In the genomic region with DNA sequence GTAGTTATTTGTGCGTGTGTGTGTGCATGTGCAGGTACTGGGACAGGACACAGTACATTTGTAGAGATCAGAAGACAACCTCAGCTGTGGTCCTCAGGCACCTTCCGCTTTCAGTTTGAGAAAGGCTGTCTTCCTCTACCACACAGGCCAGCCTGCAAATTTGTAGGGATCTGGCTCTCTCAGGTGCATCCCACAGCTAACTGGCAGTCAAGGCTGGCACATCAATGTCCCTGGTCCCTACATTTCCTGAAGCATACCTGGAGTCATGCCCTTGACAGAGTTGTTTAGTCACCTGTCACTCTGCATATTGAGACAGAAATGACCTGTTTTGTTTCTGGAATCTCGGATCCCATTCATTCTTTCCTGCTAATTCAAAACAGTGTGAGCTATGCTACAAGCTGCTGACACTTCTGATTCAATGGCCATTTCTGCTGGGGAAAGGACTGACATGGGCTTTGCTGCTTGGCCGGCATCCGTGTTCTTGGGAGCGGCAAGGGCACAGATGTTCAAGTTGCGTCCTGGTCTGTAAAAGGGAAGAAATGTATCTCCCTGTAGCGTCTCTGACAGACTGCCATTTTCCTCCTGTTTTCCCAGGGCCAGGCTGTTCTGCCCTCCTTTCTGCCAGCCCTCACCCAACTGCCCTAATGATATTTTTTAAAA, we compare ENCODE assay signal across 25 mouse cellular contexts. TPM values are rescaled to one million over a fixed set of nuclear protein-coding genes. Genes with fewer than 3 reads are reported as not detected.
DNase-seq lines count a peak whose midpoint lies in the region; ATAC-seq and TF ChIP-seq lines count a peak whose summit lies in the region.
"Had no signal": no experiment of that assay in that cellular context is flagged by ENCODE, and none has a peak within 500 bp of the region (broad histone marks: within the 10 kb centered on the region; RNA-seq: fewer than 3 reads in every experiment).

No protein-coding gene starts in this region.

- H3K9ac ChIP-seq in forebrain, embryonic 14.5 days (ENCODE audit: low read length): no peak overlapping the region
- no peak overlapping the region for H3K9ac ChIP-seq in midbrain, embryonic 13.5 days (replicated peaks)
- H3K9ac ChIP-seq in midbrain, embryonic 11.5 days (ENCODE audit: low read length): no peak overlapping the region
- H3K9ac ChIP-seq in hindbrain, postnatal 0 days (replicated peaks; ENCODE audit: low read length): no peak overlapping the region
- H3K9ac ChIP-seq in neural tube, embryonic 15.5 days (replicated peaks): no peak overlapping the region
- H3K9ac ChIP-seq: embryonic facial prominence, embryonic 12.5 days; heart, embryonic 13.5 days; intestine, embryonic 15.5 days; lung, embryonic 15.5 days; neural tube, embryonic 12.5 days had no signal

- H3K36me3 ChIP-seq in forebrain, embryonic 14.5 days (ENCODE audit: control insufficient read depth, insufficient read depth, low read length): peaks cover 10% of the 10 kb centered on the region; the same call in 1 of the 2 replicates
- H3K36me3 ChIP-seq in forebrain, embryonic 10.5 days (replicated peaks): peaks cover 29% of the 10 kb centered on the region
- H3K36me3 ChIP-seq in midbrain, embryonic 13.5 days: peaks cover 7% of the 10 kb centered on the region; the same call in 1 of the 2 replicates
- no peaks in the 10 kb centered on the region for H3K36me3 ChIP-seq in midbrain, embryonic 11.5 days (ENCODE audit: control insufficient read depth, insufficient read depth, low read length)
- no peaks in the 10 kb centered on the region for H3K36me3 ChIP-seq in hindbrain, postnatal 0 days (ENCODE audit: insufficient read depth, low read length)
- H3K36me3 ChIP-seq in neural tube, embryonic 15.5 days: no peaks in the 10 kb centered on the region

- WGBS in forebrain, embryonic 14.5 days: 60% methylated on average over 8 of the region's 8 CpGs
- 95% methylated on average over 8 of the region's 8 CpGs for WGBS in forebrain, embryonic 10.5 days
- 80% methylated on average over 8 of the region's 8 CpGs for WGBS in midbrain, embryonic 13.5 days
- WGBS in midbrain, embryonic 11.5 days: 92% methylated on average over 8 of the region's 8 CpGs
- 54% methylated on average over 8 of the region's 8 CpGs for WGBS in hindbrain, postnatal 0 days
- 68% methylated on average over 8 of the region's 8 CpGs for WGBS in neural tube, embryonic 15.5 days

- H3K27ac ChIP-seq in forebrain, embryonic 14.5 days (ENCODE audit: low read depth, low read length): no peak overlapping the region
- H3K27ac ChIP-seq in forebrain, embryonic 10.5 days: no peak overlapping the region
- peak overlapping the region; percentile 35 for H3K27ac ChIP-seq in midbrain, embryonic 13.5 days
- H3K27ac ChIP-seq in midbrain, embryonic 11.5 days (ENCODE audit: low read depth, low read length): no peak overlapping the region
- H3K27ac ChIP-seq in hindbrain, postnatal 0 days: peak overlapping the region; percentile 27; the same call in 1 of the 2 replicates
- peak overlapping the region; percentile 55 for H3K27ac ChIP-seq in neural tube, embryonic 15.5 days (replicated peaks)
- H3K27ac ChIP-seq: embryonic facial prominence, embryonic 12.5 days; heart, embryonic 13.5 days; intestine, embryonic 15.5 days; lung, embryonic 15.5 days; macrophage; neural tube, embryonic 12.5 days had no signal

- no peaks in the 10 kb centered on the region for H3K27me3 ChIP-seq in forebrain, embryonic 14.5 days (replicated peaks; ENCODE audit: control insufficient read depth, insufficient read depth, low read length)
- H3K27me3 ChIP-seq in forebrain, embryonic 10.5 days (ENCODE audit: poor library complexity, severe bottlenecking): no peaks in the 10 kb centered on the region
- H3K27me3 ChIP-seq in midbrain, embryonic 13.5 days: peaks cover 28% of the 10 kb centered on the region; the same call in 1 of the 2 replicates
- H3K27me3 ChIP-seq in midbrain, embryonic 11.5 days (ENCODE audit: control insufficient read depth, insufficient read depth, low read length): no peaks in the 10 kb centered on the region
- no peaks in the 10 kb centered on the region for H3K27me3 ChIP-seq in hindbrain, postnatal 0 days (ENCODE audit: insufficient read depth, low read length)
- no peaks in the 10 kb centered on the region for H3K27me3 ChIP-seq in neural tube, embryonic 15.5 days (replicated peaks)
- H3K27me3 ChIP-seq: embryonic facial prominence, embryonic 12.5 days; heart, embryonic 13.5 days; intestine, embryonic 15.5 days; lung, embryonic 15.5 days had no signal

- peaks cover 5% of the 10 kb centered on the region for H3K4me1 ChIP-seq in forebrain, embryonic 14.5 days (ENCODE audit: control insufficient read depth, insufficient read depth, low read length)
- H3K4me1 ChIP-seq in forebrain, embryonic 10.5 days: peaks cover 34% of the 10 kb centered on the region
- peaks cover 38% of the 10 kb centered on the region for H3K4me1 ChIP-seq in midbrain, embryonic 13.5 days (replicated peaks)
- no peaks in the 10 kb centered on the region; the same call in 1 of the 2 replicates for H3K4me1 ChIP-seq in midbrain, embryonic 11.5 days (ENCODE audit: control insufficient read depth, insufficient read depth, low read length)
- H3K4me1 ChIP-seq in hindbrain, postnatal 0 days (ENCODE audit: insufficient read depth, low read length): peaks cover 15% of the 10 kb centered on the region
- H3K4me1 ChIP-seq in neural tube, embryonic 15.5 days: peaks cover 35% of the 10 kb centered on the region
- H3K4me1 ChIP-seq: intestine, embryonic 15.5 days; lung, embryonic 15.5 days had no signal

- DNase-seq in forebrain, embryonic 14.5 days (ENCODE audit: low spot score): no peak
- no peak for DNase-seq in forebrain, embryonic 10.5 days (ENCODE audit: extremely low spot score, low spot score)
- no peak for DNase-seq in midbrain, embryonic 11.5 days (ENCODE audit: low spot score, missing footprints)
- DNase-seq in hindbrain, postnatal 0 days (ENCODE audit: low spot score): no peak
- DNase-seq: adrenal gland, postnatal 10 days; cerebellum, adult 11 months; gastrocnemius, postnatal 14 days; heart, adult 18-20 months; kidney, adult 9 months; kidney, postnatal 36 days; right cerebral cortex, postnatal 14 days; spleen, adult 18-20 months; thymus, postnatal 4 days had no signal

- peak; percentile 40 for ATAC-seq in forebrain, embryonic 14.5 days
- ATAC-seq in midbrain, embryonic 13.5 days: no peak
- ATAC-seq in midbrain, embryonic 11.5 days (ENCODE audit: low FRiP score): no peak
- no peak for ATAC-seq in hindbrain, postnatal 0 days
- ATAC-seq in neural tube, embryonic 15.5 days (ENCODE audit: low FRiP score): no peak
- no peak for ATAC-seq in CD4-positive, CD25-positive, alpha-beta regulatory T cell, adult 4 months
- ATAC-seq: activated CD4-positive, CD25-positive, alpha-beta regulatory T cell, adult 4 months; intestine, embryonic 15.5 days had no signal

- TF ChIP-seq CTCF in hindbrain, postnatal 0 days (IDR thresholded peaks at IDR 0.05; ENCODE audit: low read depth): no peak

- H3K4me3 ChIP-seq in forebrain, embryonic 14.5 days (ENCODE audit: low read depth, low read length): no peak overlapping the region
- no peak overlapping the region for H3K4me3 ChIP-seq in forebrain, embryonic 10.5 days
- H3K4me3 ChIP-seq in midbrain, embryonic 13.5 days (replicated peaks): no peak overlapping the region
- no peak overlapping the region for H3K4me3 ChIP-seq in midbrain, embryonic 11.5 days (ENCODE audit: low read depth, low read length)
- no peak overlapping the region for H3K4me3 ChIP-seq in hindbrain, postnatal 0 days (ENCODE audit: low read length)
- H3K4me3 ChIP-seq in neural tube, embryonic 15.5 days (replicated peaks): no peak overlapping the region
- H3K4me3 ChIP-seq: embryonic facial prominence, embryonic 12.5 days; erythroblast, embryonic 14.5 days; heart, embryonic 13.5 days; intestine, embryonic 15.5 days; lung, embryonic 15.5 days; neural tube, embryonic 12.5 days had no signal

- H3K9me3 ChIP-seq in forebrain, embryonic 14.5 days (replicated peaks; ENCODE audit: control insufficient read depth, low read length): no peaks in the 10 kb centered on the region
- H3K9me3 ChIP-seq in forebrain, embryonic 10.5 days: no peaks in the 10 kb centered on the region
- H3K9me3 ChIP-seq in midbrain, embryonic 13.5 days: no peaks in the 10 kb centered on the region
- no peaks in the 10 kb centered on the region for H3K9me3 ChIP-seq in midbrain, embryonic 11.5 days (ENCODE audit: control insufficient read depth, low read length)
- no peaks in the 10 kb centered on the region for H3K9me3 ChIP-seq in hindbrain, postnatal 0 days (ENCODE audit: low read length)
- H3K9me3 ChIP-seq in neural tube, embryonic 15.5 days (replicated peaks): no peaks in the 10 kb centered on the region
- H3K9me3 ChIP-seq: embryonic facial prominence, embryonic 12.5 days; heart, embryonic 13.5 days; intestine, embryonic 15.5 days; lung, embryonic 15.5 days; neural tube, embryonic 12.5 days had no signal

- no peak overlapping the region for H3K4me2 ChIP-seq in forebrain, embryonic 14.5 days (ENCODE audit: low read length)
- no peak overlapping the region for H3K4me2 ChIP-seq in midbrain, embryonic 13.5 days (replicated peaks)
- no peak overlapping the region for H3K4me2 ChIP-seq in midbrain, embryonic 11.5 days
- no peak overlapping the region for H3K4me2 ChIP-seq in hindbrain, postnatal 0 days (ENCODE audit: low read depth, low read length)
- H3K4me2 ChIP-seq in neural tube, embryonic 15.5 days: no peak overlapping the region
- H3K4me2 ChIP-seq: embryonic facial prominence, embryonic 12.5 days; heart, embryonic 13.5 days; intestine, embryonic 15.5 days; liver, embryonic 11.5 days; lung, embryonic 15.5 days; neural tube, embryonic 12.5 days had no signal

RNA-seq across cellular contexts. Expression of a gene that starts 53.8 kb away (rescaled TPM):
- polyA plus RNA-seq in forebrain, embryonic 14.5 days (2014; fragmentation: Nextera tagmentation; extraction: Ambion mirVana): 86.7 and 89.4 TPM in 2 replicates
- 98.8 and 104 TPM in 2 replicates for polyA plus RNA-seq in forebrain, embryonic 10.5 days (2016; fragmentation: Nextera tagmentation; extraction: Ambion mirVana)
- 87.5 and 87.8 TPM in 2 replicates for polyA plus RNA-seq in midbrain, embryonic 13.5 days (2015; fragmentation: Nextera tagmentation; extraction: Ambion mirVana)
- 98.8 and 109 TPM in 2 replicates for polyA plus RNA-seq in midbrain, embryonic 11.5 days (2014; fragmentation: Nextera tagmentation; extraction: Ambion mirVana)
- total RNA-seq in hindbrain, postnatal 0 days (2014; rRNA removed): 28.7 and 30.3 TPM in 2 replicates
- polyA plus RNA-seq in hindbrain, postnatal 0 days (2015; fragmentation: Nextera tagmentation; extraction: Ambion mirVana): 42.7 and 45.4 TPM in 2 replicates
- polyA plus RNA-seq in neural tube, embryonic 15.5 days (2015; fragmentation: Nextera tagmentation; extraction: Ambion mirVana): 51.3 and 52.6 TPM in 2 replicates
- 10 to 100 TPM; 71.0 to 71.9 TPM for polyA plus RNA-seq in CD4-positive, CD25-positive, alpha-beta regulatory T cell, adult 4 months (2017; shearing (Covaris generic))

Comparison
In these comparisons a context has a peak if more than half of its experiments do, and no peak if none do; other contexts are left out.
1. H3K27ac ChIP-seq: peak in midbrain, embryonic 13.5 days (single experiment), hindbrain, postnatal 0 days (single experiment) and neural tube, embryonic 15.5 days (single experiment); none in forebrain, embryonic 14.5 days (single experiment), forebrain, embryonic 10.5 days (single experiment) and midbrain, embryonic 11.5 days (single experiment).